8 mouse cellular contexts compared by ENCODE assay signal in the genomic region with DNA sequence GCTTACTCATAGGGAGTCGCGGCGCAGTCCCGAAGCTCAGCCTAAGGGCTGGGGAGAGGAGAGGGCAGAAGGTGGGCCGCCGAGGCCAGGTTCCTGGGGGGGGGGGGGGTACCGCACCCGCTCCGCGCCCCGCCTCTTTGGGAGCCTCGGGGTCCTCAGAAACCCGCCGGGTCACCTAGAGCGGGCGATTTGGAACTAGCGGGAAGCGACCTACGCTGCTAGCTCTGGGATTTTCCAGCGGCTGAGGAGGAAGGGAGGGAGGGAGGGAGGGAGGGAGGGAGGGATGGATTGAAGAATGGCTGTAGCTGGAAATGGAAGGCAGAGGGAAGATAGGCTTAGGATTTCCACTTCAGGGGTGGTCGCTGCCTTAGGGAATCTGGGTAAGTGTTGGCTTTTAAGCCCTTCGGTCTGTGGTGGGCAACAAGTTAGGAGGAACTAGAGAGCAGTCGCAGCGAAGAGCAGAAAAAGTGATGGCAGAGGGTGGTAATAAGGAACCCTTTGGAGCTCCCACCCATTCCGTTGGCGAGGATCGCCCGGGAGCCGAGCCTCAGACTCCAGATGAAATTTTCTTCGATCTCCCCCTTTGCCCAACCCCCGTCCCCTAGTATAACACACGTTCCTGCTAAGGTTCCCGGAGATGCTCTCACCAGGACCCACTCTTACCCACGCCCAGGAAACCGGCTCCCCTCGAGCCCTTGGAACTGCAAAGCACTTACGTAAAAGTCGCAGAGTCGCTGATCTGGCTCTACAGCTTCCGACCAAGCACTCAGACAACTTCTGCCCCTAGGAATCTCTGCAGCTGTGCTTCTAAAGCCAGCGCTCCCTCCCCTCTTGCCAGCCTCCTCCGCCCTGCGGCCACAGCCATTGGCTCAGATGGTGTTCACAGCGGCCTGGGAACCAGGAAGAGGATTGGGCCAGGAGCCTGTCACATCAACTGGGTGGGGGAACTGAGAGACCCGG. TPM values are rescaled to one million over a fixed set of nuclear protein-coding genes. Genes with fewer than 3 reads are reported as not detected.
DNase-seq lines count a peak whose midpoint lies in the region; TF ChIP-seq lines count a peak whose summit lies in the region.

A gene (minus strand): TSS at position 851 of the 960 bp plus-strand sequence.

- H3K27me3 ChIP-seq in hindbrain, embryonic 10.5 days (ENCODE audit: insufficient read depth, poor library complexity, severe bottlenecking): 0 out of 2 replicates have a peak, but pooled peaks cover 3% of the 10 kb centered on the region

- no peaks in the 10 kb centered on the region for H3K36me3 ChIP-seq in hindbrain, embryonic 10.5 days

- H3K9me3 ChIP-seq in hindbrain, embryonic 10.5 days: no peaks in the 10 kb centered on the region

- peak; percentile 0 for DNase-seq in T-cell, adult 2 months (ENCODE audit: low spot score)
- DNase-seq in cerebellum, adult 9-11 months: peak; percentile 86
- DNase-seq in frontal cortex, postnatal 10 days (ENCODE audit: low spot score in 2 of 2): peak; percentile 77 to 83
- DNase-seq in hindbrain, embryonic 10.5 days (ENCODE audit: low spot score): peak; percentile 87
- DNase-seq in layer of hippocampus, adult 8-10 months (ENCODE audit: low spot score in 2 of 2): peak; percentile 72 to 83
- peak; percentile 79 for DNase-seq in lung, adult 2 months
- DNase-seq in ovary, adult 18-20 months (ENCODE audit: low spot score): peak; percentile 88
- DNase-seq in thymus, postnatal 14 days: peak; percentile 51

- no peak for TF ChIP-seq CTCF in lung, adult 2 months (IDR thresholded peaks at IDR 0.05; ENCODE audit: insufficient read depth, low read length)

- H3K4me1 ChIP-seq in hindbrain, embryonic 10.5 days (replicated peaks): no peaks in the 10 kb centered on the region; the same call in 1 of the 2 replicates
- H3K4me1 ChIP-seq in lung, adult 2 months (ENCODE audit: control insufficient read depth, insufficient read depth, low read length): no peaks in the 10 kb centered on the region; the same call in none of the 2 replicates

- peak within 1 kb of the TSS; percentile 84 for H3K27ac ChIP-seq in hindbrain, embryonic 10.5 days

- 12% methylated on average over 45 of the region's 45 CpGs for WGBS in hindbrain, embryonic 10.5 days
- 18% methylated on average over 45 of the region's 45 CpGs for WGBS in lung, adult 2 months

- peak; percentile 87; the same call in 1 of the 2 replicates for TF ChIP-seq POLR2A in lung, adult 2 months (IDR thresholded peaks at IDR 0.05; ENCODE audit: borderline replicate concordance, extremely low read depth, low read depth, low read length)

- peak within 1 kb of the TSS; percentile 60 for H3K4me3 ChIP-seq in hindbrain, embryonic 10.5 days
- peak within 1 kb of the TSS; percentile 86 for H3K4me3 ChIP-seq in lung, adult 2 months (replicated peaks; ENCODE audit: extremely low read depth, low read depth, low read length)

RNA-seq across cellular contexts. Expression of the gene that starts here (rescaled TPM):
- polyA plus RNA-seq in hindbrain, embryonic 10.5 days (2016; fragmentation: Nextera tagmentation; extraction: Ambion mirVana): 62.9 and 73.2 TPM in 2 replicates
- total RNA-seq in layer of hippocampus, adult 8-10 months (2022): 100 to 1,000 TPM; 187 to 225 (median 201) TPM
- 20.5 and 44.2 TPM in 2 replicates for polyA plus RNA-seq in lung, adult 2 months (2012; rRNA removed)

Comparison
In these comparisons a context has a peak if more than half of its experiments do, and no peak if none do; other contexts are left out.
1. Peak in every context shown above with its lines: DNase-seq, H3K4me3 ChIP-seq and H3K27ac ChIP-seq.
2. DNase-seq: peak in every context shown above with its lines; median percentile 88 in ovary, adult 18-20 months; 87 in hindbrain, embryonic 10.5 days; 86 in cerebellum, adult 9-11 months; 80 in frontal cortex, postnatal 10 days; 79 in lung, adult 2 months; 78 in layer of hippocampus, adult 8-10 months; 51 in thymus, postnatal 14 days; 0 in T-cell, adult 2 months.